Mouse (Mus musculus): ENCODE results near the gene Senp3. TPM values are rescaled to one million over a fixed set of nuclear protein-coding genes. Genes with fewer than 3 reads are reported as not detected.
A peak's percentile ranks its signal among the peaks of the same experiment; 100 is the strongest.

Gene Senp3
- total RNA-seq, 2 experiments from 2014 or later, result 96.1 to 97.5 TPM

DNA sequence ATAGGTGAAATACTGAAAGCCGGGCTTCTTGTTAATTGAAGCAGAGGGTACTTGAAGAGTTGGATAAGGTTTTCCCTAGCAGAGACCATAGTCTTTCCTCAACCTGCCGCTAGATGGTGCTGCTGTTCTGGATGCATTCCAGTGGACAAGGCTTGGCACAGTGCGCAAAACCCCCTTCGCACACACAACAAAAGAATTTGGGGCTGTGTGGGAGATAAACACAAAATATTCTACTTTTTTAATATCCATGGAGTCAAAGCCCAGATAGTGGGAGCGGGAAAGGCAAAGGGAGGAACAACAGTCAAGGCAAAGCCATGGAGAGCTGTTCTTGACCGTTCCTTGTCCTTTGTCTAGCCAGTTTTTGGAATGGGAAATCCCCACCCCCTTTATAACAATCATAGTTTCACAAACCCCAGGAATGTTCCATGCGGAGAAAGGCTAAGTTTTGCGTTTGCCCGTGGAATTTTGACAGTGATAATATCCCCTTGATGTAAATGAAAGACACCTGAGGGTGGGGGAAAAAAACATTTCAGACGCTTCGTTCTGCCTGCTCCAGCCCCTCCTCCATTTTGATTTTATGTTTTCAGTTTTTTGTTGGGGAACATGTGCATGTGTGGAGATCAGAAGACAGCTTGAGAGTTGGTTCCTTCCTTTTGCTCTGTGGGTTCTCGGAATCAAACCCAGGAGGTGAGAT, 1.1 kb upstream of the Senp3 start:
- peak; percentile 80 to 94 for DNase-seq (ENCODE audit: low spot score in 2 of 2)

DNA sequence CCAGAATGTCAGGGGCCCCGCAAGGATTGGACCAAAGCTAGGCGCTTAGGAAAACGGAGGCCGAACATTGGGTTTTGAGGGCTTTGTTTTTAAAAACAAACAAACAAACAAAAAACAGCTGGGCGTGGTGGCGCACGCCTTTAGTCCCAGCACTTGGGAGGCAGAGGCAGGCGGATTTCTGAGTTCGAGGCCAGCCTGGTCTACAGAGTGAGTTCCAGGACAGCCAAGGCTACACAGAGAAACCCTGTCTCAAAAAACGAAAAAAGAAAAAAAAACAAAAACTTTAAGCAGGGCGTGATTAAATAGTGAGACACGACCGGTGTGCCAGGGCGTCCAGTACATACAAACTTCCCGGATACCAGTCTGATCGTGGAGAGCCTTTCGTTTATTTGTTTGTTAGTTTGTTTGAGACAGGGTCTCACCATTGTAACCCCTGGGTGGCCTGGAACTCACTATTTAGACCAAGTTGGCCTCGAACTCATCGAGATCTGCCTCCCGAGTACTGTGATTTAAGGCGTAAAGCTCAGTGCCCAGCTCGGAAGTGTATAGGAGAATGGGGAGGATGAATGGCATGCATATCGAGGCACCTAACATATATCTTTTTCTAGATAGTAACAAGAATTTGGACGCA, 440 bp upstream of the Senp3 start:
- no peak for DNase-seq (ENCODE audit: low spot score in 2 of 2)

DNA sequence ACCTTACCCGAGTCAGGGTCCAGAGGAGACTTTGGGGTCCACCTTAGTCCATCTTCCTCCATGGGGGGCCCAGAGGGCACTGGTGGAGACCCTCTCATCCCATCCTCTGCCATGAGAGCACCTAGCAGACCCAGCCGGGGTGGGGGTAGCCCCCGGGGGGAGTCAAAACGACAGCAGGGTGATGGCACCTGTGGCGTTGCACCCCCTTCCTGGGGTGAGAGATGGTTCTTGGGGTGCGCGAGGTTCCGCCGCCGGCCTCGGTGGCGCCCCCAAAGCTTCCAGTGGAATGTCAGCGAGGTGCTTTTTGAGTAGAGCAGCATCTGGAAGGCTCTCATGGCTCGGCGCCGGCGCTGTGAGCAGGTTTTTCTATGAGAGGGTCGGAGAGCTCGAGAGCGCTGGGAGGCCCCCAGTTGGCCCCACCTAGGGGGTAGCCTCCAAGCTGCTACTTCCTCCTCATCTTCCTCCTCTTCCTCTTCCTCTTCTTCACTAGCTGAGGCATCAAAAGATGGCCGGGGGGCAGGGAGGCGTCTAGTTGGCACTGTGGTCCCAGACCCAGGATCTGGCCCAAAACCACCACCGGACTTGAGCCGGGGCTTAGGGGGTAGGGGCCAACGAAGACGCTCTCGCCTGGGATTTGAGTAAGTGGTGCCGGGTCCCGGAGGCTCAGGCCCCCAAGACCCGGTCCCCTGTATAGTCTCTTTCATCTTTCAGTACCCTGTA, 1.6 kb downstream of the Senp3 start:
- DNase-seq (ENCODE audit: low spot score in 2 of 2), result no peak

DNA sequence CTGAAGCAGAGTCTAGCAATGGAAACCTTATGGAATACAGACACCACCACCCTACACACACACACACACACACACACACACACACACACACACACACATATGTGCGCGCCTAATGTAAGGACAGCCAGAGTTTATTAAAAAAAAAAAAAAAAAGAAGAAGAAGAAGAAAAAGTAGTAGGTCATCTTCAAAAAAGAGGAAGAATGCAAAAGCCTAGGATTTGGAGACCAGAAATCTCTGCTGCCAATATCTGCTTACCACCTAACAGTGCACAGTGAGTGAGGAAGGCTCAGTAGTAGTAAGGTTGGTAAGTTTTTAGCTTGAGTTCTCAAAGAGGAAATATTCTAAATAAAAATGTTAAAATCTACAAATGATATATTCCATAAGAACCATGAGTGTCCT, 2.7 kb downstream of the Senp3 start:
- DNase-seq (ENCODE audit: low spot score in 2 of 2), result no peak

DNA sequence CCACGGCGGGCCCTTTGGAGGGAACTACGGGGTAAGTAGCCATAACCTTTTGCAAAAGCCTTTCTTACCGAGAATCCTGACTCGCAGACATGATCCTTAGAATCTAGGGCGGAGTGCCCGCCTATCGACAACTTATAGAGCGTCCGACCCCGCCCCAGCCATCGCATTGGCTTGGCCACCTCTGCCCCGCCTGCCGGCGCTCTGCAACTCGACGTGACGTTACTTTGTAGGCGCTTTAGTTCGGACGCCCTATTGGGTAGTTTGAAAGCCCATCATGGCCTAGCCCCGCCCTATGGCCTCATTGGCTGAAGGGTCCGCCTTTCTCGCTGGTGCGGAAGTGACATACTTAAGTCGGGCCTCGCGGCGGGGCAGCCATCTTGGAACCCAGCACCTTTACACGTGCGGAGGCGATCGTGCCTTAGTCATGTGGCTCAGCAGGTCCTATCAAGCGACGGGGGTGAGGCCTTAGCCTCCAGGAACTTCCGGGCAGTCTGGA, 9.6 kb downstream of the Senp3 start, which contains the start of gene Eif4a1:
Eif4a1 (minus strand) TSS at position 213 of the 496 bp plus-strand sequence.
- DNase-seq (ENCODE audit: low spot score in 2 of 2), result peak; percentile 100

DNA sequence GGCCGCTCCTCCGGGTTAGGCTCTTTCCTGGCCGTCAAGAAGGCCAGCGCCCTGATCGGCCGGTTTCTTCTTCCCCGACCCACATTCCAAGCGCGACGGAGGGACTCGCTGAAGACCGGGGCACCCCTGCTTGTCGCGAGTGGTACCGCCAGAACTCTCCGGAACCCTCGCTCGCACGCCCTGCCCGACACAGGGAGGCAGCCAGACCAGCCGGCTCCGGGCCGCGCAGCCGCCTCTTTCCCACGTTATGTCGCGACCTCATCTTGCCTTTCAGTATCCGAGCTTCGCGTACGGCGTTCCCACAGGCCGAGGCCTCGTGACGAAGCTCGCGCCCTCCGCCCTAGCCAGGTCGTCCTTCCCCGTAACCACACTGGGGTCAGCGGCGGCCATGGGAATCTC, 10.2 kb downstream of the Senp3 start:
- DNase-seq (ENCODE audit: low spot score in 2 of 2), result no peak

DNA sequence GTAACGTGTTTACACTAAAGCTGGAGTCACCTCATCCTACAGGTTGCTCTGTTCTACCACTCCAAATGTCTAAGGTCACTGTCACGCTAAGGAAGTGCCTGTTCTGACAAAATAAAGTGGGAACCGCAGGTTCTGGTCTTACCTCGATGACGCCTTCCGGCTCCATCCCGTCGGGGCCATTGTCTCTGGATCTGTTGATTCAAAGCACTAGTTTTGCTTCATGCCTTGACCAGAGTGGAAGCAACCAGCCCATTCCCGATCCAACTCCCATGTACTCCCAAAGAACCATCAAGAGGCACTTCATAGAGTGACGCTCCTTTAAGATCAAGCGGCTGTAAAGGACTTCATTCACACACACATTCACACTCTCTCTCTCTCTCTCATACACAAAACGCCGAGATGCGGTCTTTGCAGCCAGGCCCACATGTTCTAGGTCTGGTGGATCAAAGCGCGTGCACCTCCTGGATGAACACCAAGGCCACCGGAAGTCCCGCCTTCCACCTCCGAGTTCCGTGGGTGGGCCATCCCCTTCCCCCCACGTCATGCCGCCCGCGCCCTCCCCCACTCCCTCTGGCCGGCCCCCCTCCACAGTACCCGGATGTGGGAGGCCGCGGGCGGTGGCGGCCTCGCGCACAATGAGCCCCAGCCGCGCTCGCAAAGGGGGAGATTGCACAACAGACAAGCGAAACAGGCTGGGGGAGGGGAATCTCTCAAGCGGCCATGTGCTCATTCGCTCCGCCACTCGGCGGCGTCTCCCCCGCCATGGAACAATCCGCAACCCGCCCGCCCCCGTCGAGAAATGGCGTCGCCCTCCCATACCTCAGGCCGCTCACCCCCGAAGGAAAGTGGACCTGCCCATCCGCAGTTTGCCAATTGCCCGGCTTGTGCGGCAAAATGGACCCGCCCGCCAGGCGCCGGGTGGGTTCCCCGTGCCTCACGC, 10.8 kb downstream of the Senp3 start:
- DNase-seq (ENCODE audit: low spot score in 2 of 2), result peak; percentile 90 to 96

DNA sequence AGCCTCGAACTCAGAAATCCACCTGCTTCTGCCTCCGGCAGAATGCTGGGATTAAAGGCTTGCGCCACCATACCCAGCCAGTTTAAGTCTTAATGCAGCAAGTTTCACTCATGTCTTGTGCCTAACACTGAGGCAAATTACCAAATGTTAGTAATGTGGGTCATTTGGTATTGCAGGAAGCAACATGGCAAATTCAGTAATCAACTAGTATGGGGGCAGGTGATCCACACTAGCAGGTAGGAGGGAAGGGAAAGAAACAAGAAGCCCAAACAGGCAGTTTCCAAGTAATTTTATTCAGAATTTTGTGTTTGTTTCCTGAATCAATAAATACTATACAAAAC, 15.2 kb downstream of the Senp3 start:
- no peak for DNase-seq (ENCODE audit: low spot score in 2 of 2)

DNA sequence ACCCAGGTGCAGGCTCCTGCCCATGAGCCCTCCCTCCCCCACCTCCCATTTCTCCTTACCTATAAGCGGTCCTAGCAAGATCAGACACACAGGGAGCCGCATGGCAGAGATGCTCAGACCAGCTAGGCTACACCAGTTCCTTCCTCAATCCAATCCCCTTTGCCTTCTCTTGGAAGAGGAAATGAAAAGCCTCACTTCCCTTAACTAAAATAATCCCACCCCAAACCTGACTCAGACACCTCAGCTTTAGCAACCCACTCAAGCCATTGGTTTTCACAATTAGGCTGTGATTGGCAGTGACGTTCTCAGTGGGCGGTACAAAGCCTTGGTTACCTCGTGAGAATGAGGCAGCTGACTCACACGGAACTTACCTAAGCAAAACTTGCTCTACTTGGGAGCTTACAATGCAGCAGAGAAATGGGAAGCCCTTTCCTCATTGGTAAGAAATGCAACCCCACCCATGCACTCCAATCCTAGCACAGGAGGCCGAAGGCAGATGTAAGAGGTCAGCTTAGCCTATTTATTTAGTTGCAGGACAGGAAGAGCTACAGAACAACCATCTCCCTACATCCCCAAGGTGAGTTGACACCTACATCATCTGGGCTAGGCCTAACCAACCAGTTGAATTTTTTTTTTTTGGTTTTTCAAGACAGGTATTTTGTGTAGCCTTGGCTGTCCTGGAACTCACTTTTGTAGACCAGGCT, 15.8 kb downstream of the Senp3 start, which contains the start of gene Cd68:
Cd68 (minus strand) TSS at position 193 of the 704 bp plus-strand sequence.
- peak; percentile 66 to 77 for DNase-seq (ENCODE audit: low spot score in 2 of 2)

DNA sequence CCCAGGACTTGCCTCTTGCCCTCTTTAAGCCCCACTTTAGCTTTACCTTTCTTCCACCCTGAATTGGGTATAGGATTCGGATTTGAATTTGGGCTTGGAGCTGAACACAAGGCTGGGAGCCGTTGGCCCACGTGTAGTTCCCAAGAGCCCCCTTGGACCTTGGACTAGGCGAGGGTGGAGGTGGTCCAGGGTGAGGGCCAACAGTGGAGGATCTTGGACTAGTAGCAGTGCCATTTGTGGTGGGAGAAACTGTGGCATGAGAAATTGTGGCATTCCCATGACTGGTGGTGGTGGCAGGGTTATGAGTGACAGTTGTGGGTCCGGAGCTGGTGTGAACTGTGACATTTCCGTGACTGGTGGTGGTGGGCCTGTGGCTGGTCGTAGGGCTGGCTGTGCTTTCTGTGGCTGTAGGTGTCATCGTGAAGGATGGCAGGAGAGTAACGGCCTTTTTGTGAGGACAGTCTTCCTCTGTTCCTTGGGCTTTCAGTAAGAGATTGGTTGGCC, 16.4 kb downstream of the Senp3 start:
- DNase-seq (ENCODE audit: low spot score in 2 of 2), result no peak

DNA sequence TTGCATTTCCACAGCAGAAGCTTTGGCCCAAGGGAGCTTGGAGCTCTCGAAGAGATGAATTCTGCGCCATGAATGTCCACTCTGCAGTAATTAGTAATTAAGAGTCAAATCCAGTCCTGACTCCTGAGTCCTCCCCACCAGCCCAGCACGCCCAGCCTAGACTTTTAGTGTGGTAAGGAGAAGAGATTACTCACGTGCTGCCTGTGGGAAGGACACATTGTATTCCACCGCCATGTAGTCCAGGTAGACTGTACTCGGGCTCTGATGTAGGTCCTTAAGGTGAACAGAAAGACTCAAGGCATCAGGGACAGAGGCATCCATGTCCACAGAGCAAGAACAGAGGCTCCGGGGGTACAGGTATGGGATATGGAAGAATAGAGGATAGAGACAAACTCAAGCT, 17.0 kb downstream of the Senp3 start:
- no peak for DNase-seq (ENCODE audit: low spot score in 2 of 2)

DNA sequence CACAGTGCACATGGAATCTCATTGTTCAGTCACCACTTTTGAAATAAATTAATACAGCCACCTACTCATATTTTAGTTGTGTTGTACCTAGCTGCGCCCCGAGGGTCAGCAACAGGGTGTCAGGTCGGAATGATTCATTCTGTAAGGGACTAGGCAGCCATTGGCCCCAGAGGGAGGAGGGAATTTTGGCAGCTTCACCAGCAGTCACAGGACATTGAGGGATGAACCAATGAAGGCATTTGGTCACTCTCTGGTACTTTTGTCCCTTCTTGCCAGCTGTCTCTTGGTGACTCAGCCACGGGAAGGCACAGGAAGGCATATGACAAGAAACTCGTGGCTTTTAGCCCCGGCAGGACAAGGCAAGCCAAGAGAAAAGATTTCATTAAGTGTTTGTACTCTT, 18.1 kb downstream of the Senp3 start:
- DNase-seq (ENCODE audit: low spot score in 2 of 2), result no peak

DNA sequence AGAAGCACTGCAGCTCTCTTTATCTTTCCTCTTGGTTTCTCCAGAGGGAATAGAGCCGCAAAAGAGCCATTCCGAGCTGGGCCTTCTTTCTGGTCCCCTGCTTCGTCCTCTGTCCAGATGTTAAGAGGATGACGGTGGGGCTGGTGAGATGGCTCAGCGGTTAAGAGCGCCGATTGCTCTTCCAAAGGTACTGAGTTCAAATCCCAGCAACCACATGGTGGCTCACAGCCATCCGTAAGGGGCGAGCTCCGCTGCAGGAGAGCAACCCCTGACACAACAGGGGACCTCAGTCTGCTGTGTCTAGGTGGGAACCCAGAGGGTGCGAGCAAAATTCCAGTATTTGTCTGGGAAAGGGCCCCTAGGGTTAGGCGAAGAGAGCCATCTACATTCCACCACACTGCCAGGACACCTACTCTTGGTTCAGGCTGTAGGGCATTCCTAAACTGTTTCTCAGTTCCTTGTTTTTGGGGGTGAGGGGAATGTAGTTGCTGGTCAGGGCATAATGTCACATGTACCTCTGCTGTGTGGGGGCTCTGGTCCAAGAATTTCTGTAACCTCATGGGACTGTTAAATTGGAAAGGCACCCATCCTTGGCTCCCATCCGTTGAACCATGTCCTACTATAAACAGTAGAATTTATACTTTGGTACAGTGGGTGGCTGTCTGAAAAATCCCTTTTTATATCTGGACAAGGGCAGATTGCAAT, 18.8 kb downstream of the Senp3 start:
- no peak for DNase-seq (ENCODE audit: low spot score in 2 of 2)

DNA sequence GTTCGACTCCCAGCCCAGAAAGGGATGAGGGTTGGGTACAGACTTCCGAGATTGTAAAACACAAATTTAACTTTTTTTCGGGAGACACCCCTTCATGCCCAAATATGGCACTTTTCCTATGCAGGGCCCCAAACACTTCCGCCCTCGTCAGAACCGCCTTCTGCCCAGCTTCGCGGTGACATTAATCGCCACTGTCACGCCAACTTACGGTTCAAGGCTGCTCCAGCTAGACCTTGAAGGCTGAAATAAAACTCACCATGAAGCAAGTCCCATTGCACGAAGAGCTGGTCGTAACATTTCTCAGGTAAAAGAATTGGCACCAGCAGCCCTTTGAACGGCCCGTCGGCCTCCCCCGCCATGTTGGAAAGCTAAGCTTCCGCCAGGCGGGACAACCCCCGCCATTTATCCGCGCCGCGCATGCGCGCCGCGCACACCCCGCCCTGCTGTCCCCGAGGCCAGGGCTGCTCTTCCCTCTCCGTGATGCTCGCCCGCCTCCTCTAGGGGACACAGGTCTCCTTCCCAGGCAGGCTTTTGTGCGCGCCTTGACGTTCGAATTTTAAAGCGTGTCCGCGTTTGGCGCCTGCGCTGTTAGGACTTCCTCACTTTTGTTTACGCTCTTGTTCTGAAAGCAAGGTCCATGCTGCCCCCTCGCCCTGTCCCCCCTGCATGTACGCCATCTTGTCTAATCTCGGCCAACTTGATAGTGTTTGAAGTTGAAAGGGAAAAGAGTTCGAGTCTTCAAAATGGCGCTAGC, 19.5 kb downstream of the Senp3 start, which contains the start of gene Mpdu1:
Mpdu1 (minus strand) TSS at position 430 of the 754 bp plus-strand sequence.
- DNase-seq (ENCODE audit: low spot score in 2 of 2), result peak; percentile 93 to 94

DNA sequence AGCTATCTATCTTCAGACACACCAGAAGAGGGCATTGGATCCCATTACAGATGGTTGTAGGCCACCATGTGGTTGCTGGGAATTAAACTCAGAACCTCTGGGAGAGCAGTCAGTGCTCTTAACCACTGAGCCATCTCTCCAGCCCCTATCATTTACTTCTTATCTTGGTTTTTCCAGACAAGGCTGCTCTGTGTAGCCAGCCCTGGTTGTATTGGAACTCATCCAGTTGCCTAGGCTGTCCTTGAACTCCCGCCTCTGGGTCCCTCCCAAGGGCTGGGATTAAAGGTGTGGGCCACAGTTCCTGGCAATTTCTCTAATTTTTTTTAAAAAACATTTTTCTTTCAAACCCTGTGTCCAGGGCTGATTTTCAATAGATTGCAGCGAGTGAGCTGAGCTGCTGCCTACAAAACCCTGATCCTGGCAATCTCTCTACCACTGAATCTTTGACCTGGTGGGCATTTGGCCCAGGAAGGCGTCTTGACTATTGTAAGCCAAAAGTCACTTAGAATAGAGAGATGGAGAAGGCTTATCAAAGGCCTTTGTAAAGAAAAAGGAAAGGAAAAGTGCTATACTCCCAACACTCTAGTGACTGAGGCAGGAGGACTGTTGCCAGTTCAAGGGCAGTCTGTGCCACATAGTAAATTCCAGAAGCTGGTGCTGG, 20.5 kb downstream of the Senp3 start:
- DNase-seq (ENCODE audit: low spot score in 2 of 2), result no peak

DNA sequence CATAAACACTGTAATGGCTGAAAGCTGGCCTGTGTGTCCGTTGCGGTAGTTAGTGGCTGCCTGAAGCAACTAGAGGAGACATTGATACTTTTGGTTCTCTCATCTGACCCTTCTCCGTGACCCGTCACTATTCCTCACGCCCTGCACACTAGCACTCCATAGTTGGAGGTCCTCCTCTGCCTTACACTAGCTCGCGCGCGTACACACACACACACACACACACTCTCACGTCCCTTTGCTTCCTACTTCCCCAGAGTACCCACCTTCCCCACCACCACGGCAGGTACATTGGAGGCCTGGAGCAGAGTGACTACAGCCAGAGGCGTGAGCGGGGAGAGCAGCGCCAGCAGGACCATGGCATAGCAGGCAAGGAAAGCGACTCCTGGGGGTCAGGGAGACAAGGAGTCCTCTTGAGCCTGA, 24.4 kb downstream of the Senp3 start:
- no peak for DNase-seq (ENCODE audit: low spot score in 2 of 2)

DNA sequence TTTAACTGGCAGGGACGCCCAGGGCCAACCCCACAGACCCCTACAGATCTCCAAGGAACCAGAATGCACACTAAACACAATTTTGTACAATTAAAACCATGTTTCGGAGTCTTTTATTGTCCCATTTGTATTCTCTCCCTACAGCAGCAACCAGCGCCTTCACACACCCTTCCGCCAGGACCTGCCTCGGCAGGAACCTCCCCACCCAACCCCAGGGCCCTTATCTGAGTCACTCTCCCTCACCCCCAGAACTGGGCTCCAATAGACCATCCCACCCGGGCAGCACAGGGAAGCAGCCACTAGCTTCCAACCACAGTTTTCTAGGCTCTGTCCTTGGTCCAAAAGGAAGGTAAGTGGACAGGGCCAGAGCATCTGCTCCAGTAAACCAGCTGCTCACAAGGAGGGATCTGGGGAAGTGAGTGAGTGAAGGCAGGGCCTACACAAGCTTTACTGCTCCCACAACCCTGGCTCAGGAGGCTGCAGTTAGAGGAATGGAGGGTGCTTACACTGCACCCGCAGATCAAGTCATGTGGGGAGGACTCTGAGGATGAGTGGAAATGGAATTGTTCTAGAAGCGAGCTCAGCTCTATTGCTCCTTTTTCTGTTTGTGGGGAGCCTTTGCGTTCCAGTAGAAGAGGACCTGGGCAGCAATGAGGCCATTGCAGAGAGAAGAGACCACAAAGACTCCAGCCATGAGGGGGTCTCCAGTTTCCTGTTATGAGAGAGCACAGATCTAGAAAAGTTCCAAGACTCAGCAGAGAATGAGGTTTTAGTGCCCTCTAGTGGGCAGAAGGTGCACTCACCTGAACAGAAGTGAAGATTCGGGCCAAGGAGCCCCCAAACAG, 25.0 kb downstream of the Senp3 start:
- peak in 1 of 2 experiments; percentile 59 for DNase-seq (ENCODE audit: low spot score in 2 of 2)

Measured in layer of hippocampus, adult 18-20 months (tissue).